Mouse (Mus musculus): ENCODE data around the gene Lrrc56. TPM values are rescaled to one million over a fixed set of nuclear protein-coding genes. Genes with fewer than 3 reads are reported as not detected.
"Not testable (repeated sequence)": the region's sequence is repeated elsewhere in the genome, so short reads cannot be mapped to it uniquely, and the experiment has no call there.

The Lrrc56 gene
- total RNA-seq, 2 experiments from 2014 or later = 2.2 to 2.4 TPM

DNA sequence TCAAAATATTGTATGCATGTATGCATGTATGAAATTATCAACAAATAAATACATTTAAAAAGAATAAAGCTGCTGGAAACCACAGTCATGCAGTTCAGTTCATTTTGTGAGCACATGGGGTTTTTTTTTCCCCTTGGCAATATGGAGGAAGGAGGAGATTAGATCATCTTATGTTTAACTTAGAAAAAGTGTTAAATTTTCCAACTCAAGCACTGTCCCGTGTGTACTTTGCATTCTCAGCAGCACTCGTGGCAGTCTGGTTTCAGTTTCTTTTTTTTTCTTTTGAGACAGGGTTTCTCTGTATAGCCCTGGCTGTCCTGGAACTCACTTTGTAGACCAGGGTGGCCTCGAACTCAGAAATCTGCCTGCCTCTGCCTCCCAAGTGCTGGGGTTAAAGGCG is 56.5 kb downstream of the Lrrc56 start:
- intact Hi-C loops (cut with DNase I; ENCODE audit: low total_unique reads); DNase-seq: not testable (repeated sequence)

DNA sequence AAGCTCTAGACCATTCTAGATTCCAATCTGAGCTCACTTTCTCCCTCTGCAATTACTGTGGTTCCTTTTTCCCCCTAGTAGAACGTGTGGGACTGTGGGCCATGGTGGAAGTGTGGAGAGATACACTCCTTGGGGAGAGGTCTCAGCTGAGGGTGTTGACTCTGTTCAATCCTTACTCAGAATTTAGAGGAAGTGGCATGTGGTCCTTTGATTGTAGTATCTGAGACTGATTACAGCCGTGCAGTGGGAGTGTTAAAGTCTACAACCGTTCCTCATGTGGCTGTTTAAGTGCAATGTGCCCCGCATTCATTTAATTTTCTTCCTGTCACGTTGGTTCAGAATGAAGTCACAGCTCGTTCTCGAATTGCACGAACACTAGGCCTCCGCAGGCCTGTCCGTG is 62.2 kb downstream of the Lrrc56 start:
- DNase-seq = no peak
- intact Hi-C loops (cut with DNase I; ENCODE audit: low total_unique reads) = no loop called here

Small RNA genes lying within 50 kb of the gene (microRNA-seq; reads per million reads assigned to microRNA genes)
- gene Mir210 = 93.1 to 126 reads per million in 2 experiments

Other genes with a start within 250 kb of the Lrrc56 start
- gene Ifitm5, start 243.9 kb upstream of the Lrrc56 start, total RNA-seq (2021) = not detected
- gene Gm45717, start 238.2 kb upstream of the Lrrc56 start, total RNA-seq (2021) = not detected
- 100 to 1,000 TPM in 1 of 2 experiments, 10 to 100 TPM in 1; 83.9 to 105 TPM for gene Ifitm2, start 238.2 kb upstream of the Lrrc56 start, total RNA-seq (2021)
- gene Ifitm1, start 226.9 kb upstream of the Lrrc56 start, total RNA-seq (2021) = 1 to 10 TPM; 1.3 to 1.4 TPM
- 10 to 100 TPM; 44.9 to 54.0 TPM for gene Ifitm3, start 183.4 kb upstream of the Lrrc56 start, total RNA-seq (2021)
- gene Ifitm6, start 176.2 kb upstream of the Lrrc56 start, total RNA-seq (2021) = not detected
- not detected for gene Gm17387, start 165.0 kb upstream of the Lrrc56 start, total RNA-seq (2021)
- under 1 TPM in 1 of 2 experiments, not detected in 1; 0.23 TPM for gene B4galnt4, start 133.1 kb upstream of the Lrrc56 start, total RNA-seq (2021)
- not detected for gene Pkp3, start 115.9 kb upstream of the Lrrc56 start, total RNA-seq (2021)
- gene Sigirr, start 93.6 kb upstream of the Lrrc56 start, total RNA-seq (2021) = 1 to 10 TPM; 2.8 to 3.2 TPM
- not detected for gene Ano9, start 76.4 kb upstream of the Lrrc56 start, total RNA-seq (2021)
- 10 to 100 TPM; 15.5 to 21.9 TPM for gene Ptdss2, start 71.8 kb upstream of the Lrrc56 start, total RNA-seq (2021)
- 10 to 100 TPM; 48.4 to 50.3 TPM for gene Rnh1, start 21.3 kb upstream of the Lrrc56 start, total RNA-seq (2021)
- 100 to 1,000 TPM; 193 to 209 TPM for gene Hras, start 152 bp upstream of the Lrrc56 start, total RNA-seq (2021)
- not detected for gene Lmntd2, start 19.9 kb downstream of the Lrrc56 start, total RNA-seq (2021)
- gene Rassf7, start 21.7 kb downstream of the Lrrc56 start, total RNA-seq (2021) = 1 to 10 TPM in 1 of 2 experiments, under 1 TPM in 1; 0.62 to 1.2 TPM
- 10 to 100 TPM; 23.2 to 24.4 TPM for gene Phrf1, start 34.6 kb downstream of the Lrrc56 start, total RNA-seq (2021)
- 1 to 10 TPM in 1 of 2 experiments, under 1 TPM in 1; 0.82 to 1.1 TPM for gene Irf7, start 72.3 kb downstream of the Lrrc56 start, total RNA-seq (2021)
- under 1 TPM; 0.44 to 0.59 TPM for gene Cdhr5, start 82.6 kb downstream of the Lrrc56 start, total RNA-seq (2021)
- gene Sct, start 85.0 kb downstream of the Lrrc56 start, total RNA-seq (2021) = 1 to 10 TPM in 1 of 2 experiments, under 1 TPM in 1; 0.92 to 1.0 TPM
- gene Drd4, start 97.8 kb downstream of the Lrrc56 start, total RNA-seq (2021) = under 1 TPM; 0.31 to 0.33 TPM
- 10 to 100 TPM; 15.5 to 18.9 TPM for gene Deaf1, start 133.5 kb downstream of the Lrrc56 start, total RNA-seq (2021)
- gene Tmem80, start 133.6 kb downstream of the Lrrc56 start, total RNA-seq (2021) = 10 to 100 TPM in 1 of 2 experiments, 1 to 10 TPM in 1; 9.1 to 11.1 TPM
- gene Eps8l2, start 144.7 kb downstream of the Lrrc56 start, total RNA-seq (2021) = 1 to 10 TPM; 1.8 to 3.3 TPM
- gene Taldo1, start 198.0 kb downstream of the Lrrc56 start, total RNA-seq (2021) = 100 to 1,000 TPM; 101 to 109 TPM
- gene Gatd1, start 220.0 kb downstream of the Lrrc56 start, total RNA-seq (2021) = 1 to 10 TPM; 6.2 to 9.6 TPM
- under 1 TPM; 0.47 to 0.82 TPM for gene Cend1, start 235.3 kb downstream of the Lrrc56 start, total RNA-seq (2021)
- 10 to 100 TPM; 14.8 to 32.4 TPM for gene Slc25a22, start 243.7 kb downstream of the Lrrc56 start, total RNA-seq (2021)
- under 1 TPM; 0.55 to 0.75 TPM for gene Pidd1, start 249.9 kb downstream of the Lrrc56 start, total RNA-seq (2021)

Measured in gastrocnemius, postnatal 14 days (tissue).